ENCODE assay signal across 8 mouse cellular contexts in the genomic region with DNA sequence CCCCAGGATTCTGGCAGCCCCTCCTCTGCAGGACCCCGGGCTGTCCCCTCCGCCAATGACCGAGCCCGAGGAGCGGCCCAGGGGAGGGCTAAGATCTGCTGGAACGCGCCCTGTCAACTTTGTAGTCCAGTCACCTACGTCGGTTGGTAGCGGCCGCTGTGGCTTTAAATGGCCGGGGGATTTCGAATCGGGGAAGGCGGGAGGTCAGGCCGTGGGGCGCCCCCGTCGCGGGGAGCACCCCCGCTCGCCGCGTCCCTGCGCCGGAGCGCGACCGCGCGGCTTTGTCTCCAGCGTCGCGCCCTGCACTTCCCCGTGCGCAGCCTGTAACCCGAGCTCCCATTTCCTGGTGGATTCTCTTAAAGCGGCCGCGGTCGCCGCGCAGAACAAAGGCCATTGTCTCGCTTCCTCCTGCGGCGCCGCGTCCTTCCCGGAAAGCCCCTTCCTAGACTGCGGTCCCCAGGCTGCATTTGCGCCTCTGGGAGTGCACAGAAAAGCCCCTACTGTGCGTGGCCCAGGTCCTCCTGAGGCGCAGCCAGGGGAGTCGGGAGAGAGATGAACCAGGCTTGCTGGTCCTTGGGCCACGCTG. TPM values are rescaled to one million over a fixed set of nuclear protein-coding genes. Genes with fewer than 3 reads are reported as not detected.
DNase-seq lines count a peak whose midpoint lies in the region; ATAC-seq and TF ChIP-seq lines count a peak whose summit lies in the region.

No protein-coding gene starts in this region.

- H3K4me2 ChIP-seq in forebrain, embryonic 14.5 days (ENCODE audit: low read length) = peak overlapping the region; percentile 65
- peak overlapping the region; percentile 79 for H3K4me2 ChIP-seq in lung, embryonic 14.5 days

- TF ChIP-seq POLR2A in ES-Bruce4 (IDR thresholded peaks at IDR 0.05; ENCODE audit: insufficient read depth, low read length) = no peak
- peak; percentile 43; the same call in 1 of the 2 replicates for TF ChIP-seq POLR2A in olfactory bulb, adult 2 months (IDR thresholded peaks at IDR 0.05; ENCODE audit: insufficient read depth, low read depth, low read length)
- peak; percentile 58; the same call in 1 of the 2 replicates for TF ChIP-seq POLR2A in thymus, adult 2 months (IDR thresholded peaks at IDR 0.05; ENCODE audit: control insufficient read depth, extremely low read depth, insufficient read depth, low read length, poor library complexity)

- peak; percentile 93 for ATAC-seq in forebrain, embryonic 14.5 days
- peak; percentile 94 for ATAC-seq in lung, embryonic 14.5 days (ENCODE audit: insufficient read depth)

- H3K9ac ChIP-seq in ES-Bruce4 (ENCODE audit: low read depth, poor library complexity, severe bottlenecking) = peak overlapping the region; percentile 94
- H3K9ac ChIP-seq in forebrain, embryonic 14.5 days (ENCODE audit: low read length) = peak overlapping the region; percentile 99
- peak overlapping the region; percentile 97 for H3K9ac ChIP-seq in lung, embryonic 14.5 days

- H3K36me3 ChIP-seq in ES-Bruce4 (ENCODE audit: control insufficient read depth, insufficient read depth, low read length, poor library complexity, severe bottlenecking) = no peaks in the 10 kb centered on the region
- H3K36me3 ChIP-seq in forebrain, embryonic 14.5 days (ENCODE audit: control insufficient read depth, insufficient read depth, low read length) = no peaks in the 10 kb centered on the region
- H3K36me3 ChIP-seq in lung, embryonic 14.5 days (ENCODE audit: insufficient read depth) = no peaks in the 10 kb centered on the region
- H3K36me3 ChIP-seq in thymus, adult 2 months (ENCODE audit: control insufficient read depth, insufficient read depth, low read length) = no peaks in the 10 kb centered on the region

- peak overlapping the region; percentile 83 for H3K4me3 ChIP-seq in ES-Bruce4 (ENCODE audit: low read depth, low read length)
- peak overlapping the region; percentile 80 for H3K4me3 ChIP-seq in forebrain, embryonic 14.5 days (ENCODE audit: low read depth, low read length)
- H3K4me3 ChIP-seq in layer of hippocampus, adult 2 months = peak overlapping the region; percentile 99
- H3K4me3 ChIP-seq in lung, embryonic 14.5 days (ENCODE audit: low read depth, low read length) = peak overlapping the region; percentile 58
- H3K4me3 ChIP-seq in olfactory bulb, adult 2 months (ENCODE audit: insufficient read depth, low read depth, low read length) = peak overlapping the region; percentile 78
- peak overlapping the region; percentile 97 for H3K4me3 ChIP-seq in thymus, adult 2 months (ENCODE audit: control insufficient read depth, insufficient read depth, low read length)

- intact Hi-C loops in heart, postnatal 14 days (cut with DNase I) = loop anchor here (2.0 to 5.0 kb wide), 7 partner anchors 48 to 352 kb away; no protein-coding TSS in a partner anchor

- H3K4me1 ChIP-seq in ES-Bruce4 (ENCODE audit: control insufficient read depth, insufficient read depth, low read length) = peaks cover 2% of the 10 kb centered on the region
- peaks cover 7% of the 10 kb centered on the region; the same call in 1 of the 2 replicates for H3K4me1 ChIP-seq in forebrain, embryonic 14.5 days (ENCODE audit: control insufficient read depth, insufficient read depth, low read length)
- peaks cover 32% of the 10 kb centered on the region for H3K4me1 ChIP-seq in lung, embryonic 14.5 days (ENCODE audit: insufficient read depth)
- peaks cover 6% of the 10 kb centered on the region for H3K4me1 ChIP-seq in olfactory bulb, adult 2 months (ENCODE audit: control insufficient read depth, insufficient read depth, low read length)
- H3K4me1 ChIP-seq in thymus, adult 2 months (replicated peaks; ENCODE audit: control insufficient read depth, insufficient read depth, low read length) = peaks cover 19% of the 10 kb centered on the region

- H3K27me3 ChIP-seq in ES-Bruce4 (ENCODE audit: control insufficient read depth, insufficient read depth, low read length, poor library complexity, severe bottlenecking) = no peaks in the 10 kb centered on the region
- H3K27me3 ChIP-seq in forebrain, embryonic 14.5 days (replicated peaks; ENCODE audit: control insufficient read depth, insufficient read depth, low read length) = no peaks in the 10 kb centered on the region
- no peaks in the 10 kb centered on the region for H3K27me3 ChIP-seq in lung, embryonic 14.5 days (ENCODE audit: insufficient read depth, low read length)
- no peaks in the 10 kb centered on the region for H3K27me3 ChIP-seq in thymus, adult 2 months (ENCODE audit: control insufficient read depth, insufficient read depth, low read length)

- TF ChIP-seq CTCF in ES-Bruce4 (IDR thresholded peaks at IDR 0.05; ENCODE audit: low read depth, low read length) = no peak
- no peak for TF ChIP-seq CTCF in layer of hippocampus, adult 2 months (conservative IDR thresholded peaks at IDR 0.05)
- no peak for TF ChIP-seq CTCF in lung, embryonic 14.5 days (IDR thresholded peaks at IDR 0.05; ENCODE audit: low read depth)
- TF ChIP-seq CTCF in olfactory bulb, adult 2 months (IDR thresholded peaks at IDR 0.05; ENCODE audit: insufficient read depth, low read depth, low read length) = no peak
- no peak for TF ChIP-seq CTCF in thymus, adult 2 months (IDR thresholded peaks at IDR 0.05; ENCODE audit: borderline replicate concordance, control insufficient read depth, extremely low read depth, insufficient read depth, low read length, poor library complexity)

- no peaks in the 10 kb centered on the region for H3K9me3 ChIP-seq in ES-Bruce4 (replicated peaks; ENCODE audit: control insufficient read depth, insufficient read depth, low read length, poor library complexity, severe bottlenecking)
- H3K9me3 ChIP-seq in forebrain, embryonic 14.5 days (replicated peaks; ENCODE audit: control insufficient read depth, low read length) = no peaks in the 10 kb centered on the region
- no peaks in the 10 kb centered on the region for H3K9me3 ChIP-seq in lung, embryonic 14.5 days (ENCODE audit: low read depth, low read length)

- peak overlapping the region; percentile 75 for H3K27ac ChIP-seq in ES-Bruce4 (ENCODE audit: insufficient read depth, low read length)
- peak overlapping the region; percentile 100 for H3K27ac ChIP-seq in forebrain, embryonic 14.5 days (ENCODE audit: low read depth, low read length)
- peak overlapping the region; percentile 99 for H3K27ac ChIP-seq in layer of hippocampus, adult 2 months
- H3K27ac ChIP-seq in lung, embryonic 14.5 days (ENCODE audit: low read depth) = peak overlapping the region; percentile 100
- H3K27ac ChIP-seq in olfactory bulb, adult 2 months (ENCODE audit: insufficient read depth, low read depth, low read length) = peak overlapping the region; percentile 98
- H3K27ac ChIP-seq in thymus, adult 2 months (ENCODE audit: control insufficient read depth, insufficient read depth, low read length) = peak overlapping the region; percentile 70

- under 1% methylated on average over 48 of the region's 55 CpGs for WGBS in forebrain, embryonic 14.5 days
- WGBS in lung, embryonic 14.5 days = under 1% methylated on average over 55 of the region's 55 CpGs
- under 1% methylated on average over 55 of the region's 55 CpGs for WGBS in olfactory bulb, adult 2 months
- WGBS in thymus, adult 2 months = under 1% methylated on average over 55 of the region's 55 CpGs

- peak; percentile 72 for TF ChIP-seq EP300 in ES-Bruce4 (IDR thresholded peaks at IDR 0.05; ENCODE audit: insufficient read depth, low read depth, low read length)

- DNase-seq in c-Kit-positive CD71-positive TER-119-negative erythroid progenitor cells, embryonic 14.5 days (ENCODE audit: low read depth) = peak; percentile 53
- peak; percentile 91 for DNase-seq in forebrain, embryonic 14.5 days (ENCODE audit: low spot score)
- DNase-seq in heart, postnatal 14 days = peak; percentile 84 to 87
- peak; percentile 72 to 78 for DNase-seq in layer of hippocampus, adult 2 months (ENCODE audit: low spot score in 2 of 2)
- peak; percentile 92 for DNase-seq in lung, embryonic 14.5 days
- DNase-seq in thymus, adult 2 months = peak; percentile 63

RNA-seq across cellular contexts. Expression of a gene that starts 0.5 kb away (rescaled TPM):
- 18.1 and 19.9 TPM in 2 replicates for polyA plus RNA-seq in ES-Bruce4 (2011; ENCODE audit: insufficient read depth, insufficient read length, low read depth, missing spikeins)
- 5.9 and 6.1 TPM in 2 replicates for polyA plus RNA-seq in forebrain, embryonic 14.5 days (2014; fragmentation: Nextera tagmentation; extraction: Ambion mirVana)
- total RNA-seq in heart, postnatal 14 days (2021) = 10 to 100 TPM; 12.7 to 12.8 TPM
- total RNA-seq in layer of hippocampus, adult 2 months (2021) = 1 to 10 TPM; 9.2 to 9.8 TPM
- 20.4 and 21.4 TPM in 2 replicates for polyA plus RNA-seq in lung, embryonic 14.5 days (2014; fragmentation: Nextera tagmentation; extraction: Ambion mirVana)
- not detected in 2 replicates for polyA plus RNA-seq in olfactory bulb, adult 2 months (2012; ENCODE audit: insufficient read depth, insufficient read length, low replicate concordance, missing spikeins)
- polyA plus RNA-seq in thymus, adult 2 months (2012; rRNA removed) = 43.8 and 46.9 TPM in 2 replicates

Comparison
In these comparisons a context has a peak if more than half of its experiments do, and no peak if none do; other contexts are left out.
1. Peak in every context shown above with its lines: DNase-seq, ATAC-seq, H3K4me3 ChIP-seq and H3K27ac ChIP-seq.